Mouse (Mus musculus) intestine, postnatal 0 days (tissue): ENCODE data around the gene Kdm3a. TPM values are rescaled to one million over a fixed set of nuclear protein-coding genes. Genes with fewer than 3 reads are reported as not detected.

Experiments
- ATAC-seq: fragments of 200-750 bp; cut with Nextera tagmentation; 2 replicates; pipeline ENCODE4 v1.8.0; 2017; ENCODE audit warnings: mild to moderate bottlenecking, moderate TSS enrichment, moderate library complexity
- H3K27ac ChIP-seq: fragments of 300-500 bp; sonication (generic); 2 replicates; pipeline ENCODE4 v1.5.1; 2014; ENCODE audit warnings: mild to moderate bottlenecking, low read depth, low read length, moderate library complexity
- H3K27me3 ChIP-seq: fragments of 300-500 bp; sonication (generic); replicated peaks from 2 replicates; pipeline ENCODE4 v1.6.1; 2014; ENCODE audit warnings: low read length, mixed read lengths; ENCODE audit not compliant: control insufficient read depth, insufficient read depth
- H3K36me3 ChIP-seq: fragments of 300-500 bp; sonication (generic); 2 replicates; pipeline ENCODE4 v1.6.1; 2014; ENCODE audit warnings: mild to moderate bottlenecking, moderate library complexity; ENCODE audit not compliant: control insufficient read depth, insufficient read depth
- H3K4me1 ChIP-seq: fragments of 300-500 bp; sonication (generic); replicated peaks from 2 replicates; pipeline ENCODE4 v1.6.1; 2014; ENCODE audit warnings: antibody characterized with exemption, low read length, mixed read lengths; ENCODE audit not compliant: control insufficient read depth, insufficient read depth
- H3K4me2 ChIP-seq: fragments of 300-500 bp; sonication (generic); replicated peaks from 2 replicates; pipeline ENCODE4 v1.6.1; 2014; ENCODE audit warnings: low read depth, mild to moderate bottlenecking, moderate library complexity
- H3K4me3 ChIP-seq: fragments of 300-500 bp; sonication (generic); 2 replicates; pipeline ENCODE4 v1.5.1; 2014; ENCODE audit warnings: low read depth, low read length
- H3K9ac ChIP-seq: fragments of 300-500 bp; sonication (generic); 2 replicates; pipeline ENCODE4 v1.6.1; 2014; ENCODE audit warnings: mild to moderate bottlenecking, low read depth, low read length
- H3K9me3 ChIP-seq: fragments of 300-500 bp; sonication (generic); 2 replicates; pipeline ENCODE4 v1.6.1; 2016; ENCODE audit warnings: mixed run types; ENCODE audit not compliant: control insufficient read depth
- CTCF ChIP-seq: sonication (generic); IDR thresholded peaks from 2 replicates; pipeline ENCODE4 v1.5.1; 2016; ENCODE audit warnings: low read depth, mild to moderate bottlenecking, control low read depth, antibody characterized with exemption, moderate library complexity
- WGBS: fragments of 180-500 bp; shearing (Covaris S2); extraction: QIAGEN DNeasy Blood & Tissue Kit; methylation state at CpG from one replicate; pipeline ENCODE4 v1.1.7; 2014; 5-methylcytosine and 5-hydroxymethylcytosine counted together
- polyA plus RNA-seq: library from polyadenylated mRNA; unstranded; fragments of >200 nt; fragmentation: Nextera tagmentation; extraction: Ambion mirVana; gene quantifications from 2 replicates; pipeline ENCODE4 v1.2.1, GENCODE M21; 2015

The Kdm3a gene
- polyA plus RNA-seq, 1 experiment from 2014 or later: 14.8 TPM

DNA sequence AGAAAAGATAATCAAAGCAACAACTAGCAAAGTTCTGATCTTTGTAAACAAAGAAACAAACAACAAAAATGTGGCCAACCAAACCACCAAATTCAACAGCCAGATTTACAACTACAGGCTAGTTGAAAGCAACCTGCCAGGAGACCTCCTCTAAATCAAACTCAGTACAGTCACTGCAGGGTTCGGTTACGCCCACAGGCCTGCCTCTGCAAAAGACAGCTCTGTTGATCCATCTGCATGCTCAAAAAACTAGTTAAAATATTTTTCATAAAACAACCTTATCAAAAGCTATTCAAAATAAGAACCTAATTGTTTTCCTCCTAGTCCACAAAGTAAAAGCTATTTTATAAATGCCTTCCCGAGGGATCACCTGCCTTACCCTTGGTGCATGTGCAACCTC lies 25.0 kb downstream of the Kdm3a start:
- Histone ChIP-seq H3K27me3 (no peaks in the 10 kb centered on the region), H3K9ac (no peak overlapping the region), H3K4me2 (no peak overlapping the region), H3K27ac (no peak overlapping the region), H3K36me3 (peaks cover 71% of the 10 kb centered on the region), H3K4me3 (no peak overlapping the region), H3K9me3 (no peaks in the 10 kb centered on the region), H3K4me1 (no peaks in the 10 kb centered on the region)
- 92% methylated on average over 3 of the region's 3 CpGs for WGBS
- TF ChIP-seq CTCF: no peak
- ATAC-seq: no peak

GRCm38 (mm10) chr6:71590154-71590553 lies 42.6 kb downstream of the Kdm3a start:
- peak overlapping the region; percentile 64 for H3K27ac ChIP-seq
- H3K9me3 ChIP-seq: no peaks in the 10 kb centered on the region
- H3K4me3 ChIP-seq: no peak overlapping the region
- 62% methylated on average over 4 of the region's 4 CpGs for WGBS
- no peak overlapping the region for H3K9ac ChIP-seq
- ATAC-seq: peak; percentile 60
- peaks cover 74% of the 10 kb centered on the region for H3K36me3 ChIP-seq
- H3K4me2 ChIP-seq: no peak overlapping the region
- no peaks in the 10 kb centered on the region for H3K27me3 ChIP-seq
- no peaks in the 10 kb centered on the region for H3K4me1 ChIP-seq
- TF ChIP-seq CTCF: no peak

DNA sequence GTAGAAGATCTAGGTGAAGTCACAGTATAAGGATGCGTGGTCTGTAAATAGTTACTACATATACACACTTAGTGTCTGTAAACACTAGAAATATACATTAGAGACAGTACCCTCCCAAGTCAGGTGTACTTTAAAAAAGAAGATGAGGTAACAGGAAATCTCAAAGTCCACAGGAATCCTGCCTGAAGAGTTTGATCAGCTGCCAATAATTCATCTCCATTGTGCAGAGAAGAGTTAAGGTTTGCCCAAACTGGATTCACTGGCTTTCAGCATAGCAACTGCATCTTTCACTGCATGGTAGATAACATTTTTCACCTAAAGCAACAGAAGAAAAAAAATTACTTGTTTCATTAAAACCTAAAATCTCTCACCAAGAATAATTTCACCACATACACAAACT lies 43.4 kb downstream of the Kdm3a start:
- 86% methylated on average over 1 of the region's 1 CpGs for WGBS
- no peak for ATAC-seq
- H3K9me3 ChIP-seq: no peaks in the 10 kb centered on the region
- no peak overlapping the region for H3K9ac ChIP-seq
- no peaks in the 10 kb centered on the region for H3K4me1 ChIP-seq
- TF ChIP-seq CTCF: no peak
- no peak overlapping the region for H3K4me3 ChIP-seq
- H3K36me3 ChIP-seq: peaks cover 67% of the 10 kb centered on the region
- H3K27ac ChIP-seq: no peak overlapping the region
- H3K4me2 ChIP-seq: no peak overlapping the region
- no peaks in the 10 kb centered on the region for H3K27me3 ChIP-seq

- Histone ChIP-seq H3K9me3 (no peaks in the 10 kb centered on the region), H3K27ac (no peak overlapping the region), H3K4me3 (no peak overlapping the region), H3K27me3 (no peaks in the 10 kb centered on the region), H3K4me1 (no peaks in the 10 kb centered on the region), H3K9ac (no peak overlapping the region), H3K4me2 (no peak overlapping the region), H3K36me3 (peaks cover 31% of the 10 kb centered on the region)
- no peak for TF ChIP-seq CTCF
- WGBS: 57% methylated on average over 4 of the region's 4 CpGs
- ATAC-seq: no peak
Measured at GRCm38 (mm10) chr6:71583198-71583597, 49.6 kb downstream of the Kdm3a start.

GRCm38 (mm10) chr6:71579478-71579877 lies 53.3 kb downstream of the Kdm3a start:
- Histone ChIP-seq H3K27me3 (no peaks in the 10 kb centered on the region), H3K9ac (no peak overlapping the region), H3K27ac (no peak overlapping the region), H3K36me3 (peaks cover 33% of the 10 kb centered on the region), H3K4me1 (no peaks in the 10 kb centered on the region), H3K9me3 (no peaks in the 10 kb centered on the region), H3K4me2 (no peak overlapping the region), H3K4me3 (no peak overlapping the region)
- 97% methylated on average over 11 of the region's 11 CpGs for WGBS
- ATAC-seq: no peak
- no peak for TF ChIP-seq CTCF

DNA sequence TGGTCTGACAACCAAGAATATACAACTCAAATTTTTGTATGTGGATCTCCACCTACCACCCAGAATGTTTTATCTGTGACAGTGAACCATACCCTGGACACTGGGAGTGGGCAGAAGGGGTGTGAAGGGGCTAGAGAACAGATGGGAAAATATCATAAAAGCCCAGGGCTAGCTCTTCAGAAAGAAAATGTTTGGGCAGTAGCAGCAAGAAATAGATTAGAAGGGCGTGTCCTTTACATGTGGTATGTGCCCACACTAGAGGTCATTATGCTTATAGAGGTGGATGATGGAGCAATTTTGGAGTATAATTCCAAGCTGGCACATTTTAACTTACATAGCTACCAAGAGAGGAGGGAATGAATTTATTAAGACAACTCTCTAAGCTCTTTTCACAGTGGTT lies 57.4 kb downstream of the Kdm3a start:
- Histone ChIP-seq H3K4me1 (no peaks in the 10 kb centered on the region), H3K27ac (no peak overlapping the region), H3K9me3 (no peaks in the 10 kb centered on the region), H3K36me3 (peaks cover 39% of the 10 kb centered on the region), H3K4me3 (no peak overlapping the region), H3K4me2 (no peak overlapping the region), H3K27me3 (no peaks in the 10 kb centered on the region), H3K9ac (no peak overlapping the region)
- TF ChIP-seq CTCF: no peak
- ATAC-seq: no peak
- WGBS: 95% methylated on average over 1 of the region's 1 CpGs

DNA sequence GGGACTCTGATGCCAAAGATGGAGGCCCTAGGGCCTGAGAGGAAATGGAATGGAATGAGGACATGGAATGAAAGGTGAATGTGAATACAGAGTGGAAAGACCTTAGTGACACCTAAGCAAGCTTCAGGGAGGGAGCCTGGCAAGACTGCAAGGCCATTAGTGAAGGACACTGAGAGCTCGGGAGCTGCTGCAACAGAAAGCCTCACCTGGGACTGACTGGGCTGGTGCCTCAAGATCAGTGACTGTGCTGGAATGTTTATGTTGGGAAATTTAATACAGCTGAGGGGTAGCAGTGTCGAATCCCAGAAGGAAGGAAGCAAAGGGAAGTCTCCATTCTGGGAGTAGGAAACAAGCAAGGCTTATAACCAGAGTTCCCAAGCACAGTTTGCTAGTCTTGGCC lies 63.8 kb downstream of the Kdm3a start:
- Histone ChIP-seq H3K4me2 (no peak overlapping the region), H3K27ac (no peak overlapping the region), H3K27me3 (no peaks in the 10 kb centered on the region), H3K4me1 (no peaks in the 10 kb centered on the region), H3K9ac (no peak overlapping the region), H3K36me3 (peaks cover 24% of the 10 kb centered on the region), H3K9me3 (no peaks in the 10 kb centered on the region), H3K4me3 (no peak overlapping the region)
- no peak for TF ChIP-seq CTCF
- 65% methylated on average over 2 of the region's 2 CpGs for whole genome bisulfite sequencing
- no peak for ATAC-seq
